Mouse (Mus musculus): ENCODE measurements at regions not wholly inside any gene's neighbourhood (a gene's known extent, or its start where the extent isn't known, plus 50 kb on each side); places are given as distances from the start of the nearest gene placed in this dataset.

DNA sequence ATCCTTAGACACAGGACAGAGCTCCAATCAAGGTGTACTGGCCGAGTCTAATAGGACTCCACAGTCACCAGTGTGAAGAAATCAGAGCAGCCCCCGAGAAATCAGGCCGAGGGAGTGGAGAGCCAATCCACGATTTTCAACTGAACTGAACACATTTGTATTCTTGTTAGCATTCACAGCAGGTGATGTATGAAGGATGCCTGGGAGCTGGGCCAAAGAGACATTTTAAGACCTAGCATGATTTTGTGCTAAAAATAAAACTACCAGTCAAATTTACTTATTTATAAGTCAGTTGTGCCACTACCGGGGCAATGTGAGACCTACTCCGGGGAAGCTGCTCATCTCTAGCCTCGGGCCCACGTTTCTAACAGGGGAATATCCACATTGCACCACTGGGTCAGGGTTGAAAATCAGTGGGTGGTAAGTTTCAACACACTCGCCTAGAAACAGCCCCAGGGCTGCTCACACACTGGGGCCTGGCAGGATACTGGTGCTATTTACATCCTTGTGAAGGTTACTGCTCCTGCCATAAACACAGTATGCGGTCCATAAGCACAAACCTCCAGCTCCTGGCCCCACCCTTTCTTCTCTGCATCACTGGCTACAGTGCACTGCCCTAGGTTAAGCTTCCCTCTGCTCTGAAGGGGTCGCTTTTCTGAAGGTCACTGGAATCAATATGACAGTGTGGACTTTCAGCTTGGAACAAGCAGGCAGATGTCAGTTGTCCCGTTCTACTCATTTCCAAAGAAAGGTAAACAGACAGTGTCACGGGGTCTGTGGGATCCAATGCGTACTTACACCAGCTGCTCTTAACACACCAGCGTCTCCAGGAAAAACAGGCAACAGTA, 82.0 kb upstream of the Zcchc2 start:
- no peak for TF ChIP-seq GATA1 (IDR thresholded peaks at IDR 0.05; ENCODE audit: borderline replicate concordance, low read length)
- no peak for TF ChIP-seq FLI1 (IDR thresholded peaks at IDR 0.05; ENCODE audit: low read length)

Measured in megakaryocyte, embryonic 14.5 days (primary cell).